Mouse (Mus musculus) thymus, postnatal 10 days (tissue): ENCODE measurements at regions not wholly inside any gene's neighbourhood (a gene's known extent, or its start where the extent isn't known, plus 50 kb on each side); places are given as distances from the start of the nearest gene placed in this dataset.

Experiments used
- DNase-seq, 2 experiments: peaks; one replicate each; pipeline ENCODE4 v3.0.0; 2021; ENCODE audit warnings: low spot score in 2 of 2

DNA sequence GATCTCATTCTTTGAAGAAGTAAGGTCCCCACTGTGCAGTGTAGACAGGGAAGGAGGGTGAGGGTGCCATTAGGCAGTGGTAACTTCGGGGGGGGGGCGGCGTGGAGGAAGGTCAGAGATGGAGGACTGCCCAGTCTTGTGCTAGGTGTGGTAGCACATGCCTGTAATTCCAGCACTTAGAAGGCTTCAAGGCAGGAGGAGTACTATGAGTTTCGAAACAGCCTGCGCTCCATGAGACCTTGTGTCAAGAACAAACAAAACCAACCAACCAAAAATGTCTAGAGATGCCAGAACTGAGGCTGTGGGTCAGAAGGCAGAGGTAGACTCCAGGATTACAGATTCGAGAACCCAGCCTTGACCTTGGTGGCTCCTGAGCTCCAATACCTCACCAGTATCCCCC lies 130.8 kb downstream of the Pja1 start:
- DNase-seq, result no peak

DNA sequence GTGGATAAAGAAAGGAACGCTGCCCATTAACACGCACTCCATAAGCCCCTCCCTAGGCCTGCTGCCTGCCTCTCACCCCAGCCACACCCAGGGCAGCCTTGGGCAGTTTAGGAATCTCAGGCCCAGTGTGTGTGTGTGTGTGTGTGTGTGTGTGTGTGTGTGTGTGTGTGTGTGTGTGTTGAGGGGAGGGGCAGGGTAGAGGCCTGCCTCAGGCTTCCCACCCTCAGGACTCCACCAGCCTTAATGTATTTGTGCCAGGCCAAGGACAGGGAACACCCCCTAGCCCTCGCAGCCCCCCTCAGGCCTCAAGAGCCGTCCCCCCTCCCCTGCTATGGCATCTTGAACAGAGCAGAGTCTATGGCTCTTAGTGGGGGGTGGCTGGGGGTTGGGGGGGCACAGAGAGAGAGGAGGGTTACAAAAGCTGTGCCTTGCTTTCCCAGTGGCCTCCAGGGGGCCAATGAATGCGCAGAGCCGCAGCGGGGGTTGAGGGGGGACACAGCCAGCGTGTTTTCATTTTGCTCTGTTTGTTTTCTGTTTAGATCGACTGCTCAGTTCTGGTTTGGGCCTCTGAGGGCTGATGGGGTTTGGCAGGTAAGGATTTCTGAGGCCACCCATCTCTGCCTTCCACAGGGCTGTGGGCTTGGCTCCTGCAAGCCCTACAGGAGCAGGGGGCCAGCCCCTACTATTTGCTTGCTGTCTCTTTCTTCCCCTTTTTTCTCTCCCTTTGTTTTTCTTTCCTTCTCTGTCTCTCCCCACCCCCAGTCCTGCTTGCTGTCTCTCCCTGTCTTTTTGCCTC lies 131.8 kb downstream of the Pja1 start:
- DNase-seq, result no peak

DNA sequence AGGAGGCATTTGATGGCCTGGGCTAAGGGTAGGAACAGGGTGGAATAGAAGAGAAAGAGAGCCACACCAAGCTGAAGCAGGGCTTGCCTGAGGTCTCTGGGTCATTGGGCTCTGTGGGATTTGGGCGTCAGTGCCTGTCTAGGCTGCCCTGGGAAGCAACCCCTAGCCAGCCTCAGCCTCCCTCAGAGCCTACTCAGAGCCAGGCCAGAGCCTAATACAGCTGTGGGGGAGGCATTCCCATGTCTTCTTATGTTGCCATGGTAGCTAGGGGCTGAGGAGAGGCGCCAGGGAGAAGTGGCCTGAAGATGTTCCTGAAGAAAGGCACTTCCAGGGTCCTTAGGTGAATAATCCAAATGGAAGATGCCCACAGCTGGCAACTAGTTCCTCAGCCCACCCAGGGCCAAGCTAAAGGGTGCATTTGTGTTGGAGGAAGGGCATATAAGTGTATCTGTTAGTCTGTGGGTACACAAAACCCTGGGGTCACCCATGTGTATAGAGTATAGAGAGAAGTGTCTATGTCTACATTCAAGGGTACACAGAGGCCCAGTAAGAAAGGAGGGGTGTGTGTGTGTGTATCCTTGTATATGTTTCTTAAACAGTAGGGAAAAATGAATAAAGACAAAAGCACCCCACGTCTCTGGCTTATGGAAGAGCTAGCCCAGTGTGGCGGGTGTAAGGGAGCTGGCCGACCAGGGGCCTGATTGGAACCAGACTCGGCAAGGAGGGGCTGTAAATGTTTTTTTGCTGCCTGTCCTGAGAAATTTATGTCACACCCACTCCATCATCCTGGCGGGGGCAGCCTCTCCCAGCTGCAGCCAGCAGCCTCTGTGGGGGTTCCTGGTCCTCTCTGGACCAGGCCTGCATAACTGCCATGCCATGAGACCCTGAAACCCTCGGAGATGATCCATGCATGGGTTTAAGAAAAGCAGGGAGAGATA lies 134.2 kb downstream of the Pja1 start:
- DNase-seq, result no peak

DNA sequence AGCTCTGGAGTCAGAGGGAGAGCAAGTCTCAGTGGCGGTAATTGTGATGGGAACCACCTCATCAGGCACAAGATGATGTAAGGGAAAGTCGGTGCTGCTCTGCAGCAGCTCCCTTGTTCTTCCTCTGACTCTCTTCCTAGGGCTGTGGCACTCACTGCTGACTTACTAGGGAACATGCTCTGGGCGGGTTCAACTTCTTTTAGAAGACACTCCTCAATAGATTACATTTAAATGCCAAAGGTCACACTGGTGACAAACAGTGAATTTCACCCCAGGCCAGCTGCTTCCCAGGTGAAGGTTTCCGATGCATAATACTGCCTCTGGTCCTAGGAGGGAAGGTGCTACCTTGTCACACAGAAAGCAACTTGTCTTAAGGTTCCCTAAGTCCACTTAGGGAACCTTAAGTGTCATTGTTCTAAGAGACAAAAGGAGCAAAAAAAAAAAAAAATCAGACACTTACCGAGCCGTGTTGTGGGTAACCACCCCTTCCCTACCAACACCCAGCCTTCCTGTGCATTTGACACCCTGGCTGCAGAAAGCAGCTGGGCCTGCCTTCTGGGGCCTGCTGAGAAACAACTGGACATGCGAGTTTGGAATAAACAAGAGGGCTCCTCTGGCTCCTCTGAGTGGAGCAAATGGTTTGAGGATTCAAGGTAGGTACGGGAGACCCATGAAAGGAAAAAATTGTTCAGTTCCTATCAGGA lies 135.0 kb downstream of the Pja1 start:
- no peak for DNase-seq

DNA sequence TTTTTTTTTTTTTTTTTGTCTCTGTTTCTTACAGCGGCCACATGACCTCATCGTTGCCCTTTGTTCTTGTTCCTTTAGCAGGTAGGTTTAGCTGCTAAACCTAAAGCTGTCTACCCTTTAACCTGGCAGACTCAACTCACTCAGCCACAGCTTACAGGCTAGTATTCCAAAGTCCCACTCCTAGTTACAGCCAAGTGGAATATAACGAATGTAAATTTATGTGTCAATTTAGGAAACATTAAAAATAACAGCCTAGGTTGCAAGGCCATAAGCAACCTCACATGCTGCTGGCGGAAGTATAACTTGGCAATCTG lies 138.7 kb downstream of the Pja1 start:
- DNase-seq, result no peak

DNA sequence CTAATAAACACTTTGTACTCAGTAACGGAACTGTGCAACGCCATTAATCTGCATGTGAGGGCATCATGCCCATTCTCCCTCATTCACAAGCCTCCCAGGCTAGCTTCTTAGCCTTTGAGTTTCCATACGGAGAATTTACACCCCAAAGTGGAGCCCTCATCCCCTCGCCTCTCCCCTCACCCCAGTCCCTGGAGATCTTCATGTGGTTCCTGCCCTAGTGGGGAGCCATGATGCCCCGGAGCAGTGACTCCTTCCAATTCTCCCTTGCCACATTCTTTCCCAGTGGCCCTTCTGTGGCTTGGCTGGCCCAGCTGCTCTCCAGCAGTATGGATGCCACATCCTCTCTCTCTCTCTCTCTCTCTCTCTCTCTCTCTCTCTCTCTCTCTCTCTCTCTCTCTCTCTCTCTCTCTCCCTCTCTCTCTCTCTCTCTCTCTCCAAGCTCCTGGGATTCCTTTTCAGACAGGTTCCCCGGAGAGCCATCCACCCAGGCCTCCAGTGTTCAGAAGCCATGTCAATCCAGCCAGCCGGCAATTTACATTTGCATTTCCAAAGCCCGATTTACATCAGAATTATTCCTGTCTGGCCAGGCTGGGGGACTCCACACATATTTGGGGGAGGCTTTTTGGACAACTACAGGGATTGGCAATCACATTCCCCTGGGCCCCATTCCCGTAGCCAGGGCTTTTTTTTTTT lies 139.2 kb downstream of the Pja1 start:
- no peak for DNase-seq

DNA sequence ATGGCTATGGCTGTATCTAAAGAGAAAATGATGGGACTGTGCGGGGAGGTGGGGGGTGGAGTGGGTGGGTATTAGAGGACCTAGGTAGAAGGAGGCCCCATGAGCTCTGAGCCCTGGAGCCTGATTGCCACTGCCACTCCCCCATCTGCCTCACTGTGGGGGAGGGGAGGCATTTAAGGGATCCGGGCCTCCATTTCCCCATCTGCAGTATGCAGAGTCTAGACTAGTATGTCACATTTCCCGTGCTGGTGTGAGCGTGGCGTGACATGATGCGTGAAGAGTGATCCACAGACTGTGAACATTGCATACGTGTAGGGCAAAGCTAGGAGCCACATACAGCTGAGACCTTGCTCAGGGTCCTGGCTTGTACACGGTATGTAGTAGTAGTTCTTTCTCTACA lies 140.7 kb downstream of the Pja1 start:
- DNase-seq, result no peak

DNA sequence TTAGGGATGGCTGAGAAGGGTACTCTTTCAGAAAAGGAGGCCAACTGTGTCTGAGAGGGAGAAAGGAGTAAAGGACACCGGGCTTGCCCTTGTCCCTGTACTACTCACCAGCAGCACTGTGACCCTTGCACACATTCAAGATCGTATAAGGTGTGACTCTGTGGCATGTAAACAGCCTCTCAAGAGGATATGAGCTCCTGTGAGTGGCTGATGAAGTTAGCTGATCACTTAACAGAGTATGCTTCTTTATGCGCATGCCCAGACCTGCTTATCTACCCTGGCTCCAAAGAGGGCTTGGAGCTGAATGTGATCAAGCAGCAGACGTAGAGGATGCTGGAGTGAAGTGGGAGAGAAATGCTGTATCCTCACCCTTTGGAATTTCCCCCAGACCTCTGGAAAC lies 142.5 kb downstream of the Pja1 start:
- no peak for DNase-seq

DNA sequence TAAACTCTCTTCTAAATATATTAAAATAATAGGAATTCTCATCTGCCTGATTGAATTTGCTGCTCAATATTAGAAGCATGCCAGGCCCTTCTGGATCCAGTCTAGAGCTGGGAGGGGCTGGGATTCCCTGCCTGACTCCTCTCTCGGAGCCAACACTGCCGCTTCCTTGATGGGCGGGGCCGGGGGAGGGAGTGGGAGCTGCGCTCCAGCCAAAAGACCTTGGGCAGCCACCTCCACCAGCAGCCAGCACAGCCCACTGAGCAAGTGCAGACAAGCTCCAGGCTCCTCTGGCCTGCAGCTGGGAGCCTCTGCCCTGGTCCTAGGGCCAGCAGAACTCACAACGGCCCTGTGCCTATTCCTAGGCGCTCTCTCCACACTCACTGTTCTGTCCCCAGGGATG lies 144.9 kb downstream of the Pja1 start:
- no peak for DNase-seq

DNA sequence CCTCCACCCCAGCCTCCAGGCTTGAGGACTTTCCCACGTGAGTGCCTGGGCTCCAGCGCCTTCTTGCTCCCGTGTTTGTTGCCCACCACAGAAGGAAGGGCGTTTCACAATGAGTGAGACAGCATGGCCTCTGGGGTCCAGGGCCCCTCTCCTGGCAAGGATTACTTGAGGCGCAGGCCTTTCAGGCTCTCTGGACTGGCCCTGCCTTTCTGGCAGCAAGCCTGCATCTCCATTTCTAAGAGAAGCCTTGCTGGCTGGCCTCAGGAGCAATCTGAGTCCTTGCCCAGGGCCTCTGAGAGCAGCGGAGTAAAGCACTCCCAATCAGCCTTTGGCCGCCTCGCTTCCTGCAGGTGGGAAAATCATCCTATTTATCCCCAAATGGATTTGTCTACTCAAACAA lies 145.6 kb downstream of the Pja1 start:
- DNase-seq, result no peak

DNA sequence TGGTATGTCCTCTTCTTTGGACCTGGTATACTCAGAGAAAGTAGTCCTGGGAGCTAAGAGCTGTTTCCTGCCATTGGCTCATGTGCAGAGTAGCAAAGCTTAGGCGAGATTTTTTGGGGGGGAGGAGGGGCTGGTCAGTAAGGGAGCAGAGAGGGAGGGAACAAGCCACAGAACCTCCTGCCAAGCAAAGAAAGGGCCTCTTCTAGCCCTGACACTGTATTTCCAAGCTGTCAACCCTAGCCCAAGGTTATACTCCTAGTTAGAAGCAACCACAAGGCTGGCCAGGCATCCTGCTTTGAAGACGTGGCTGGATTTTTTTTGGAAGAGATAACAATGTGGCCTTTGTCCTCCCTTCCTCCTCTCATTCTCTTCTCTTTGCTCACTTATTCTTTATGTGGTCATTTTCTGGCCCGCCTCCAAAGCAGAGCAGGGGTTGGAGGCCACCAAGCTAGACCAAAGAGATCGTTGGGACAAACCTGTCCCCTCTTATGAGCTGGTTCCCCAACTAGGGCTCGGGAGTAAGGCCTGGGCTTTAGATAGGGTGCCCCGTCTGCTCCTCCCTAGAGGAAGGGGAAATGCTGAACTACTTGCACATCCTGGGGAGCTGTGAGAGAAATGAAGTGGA lies 146.4 kb downstream of the Pja1 start:
- no peak for DNase-seq

DNA sequence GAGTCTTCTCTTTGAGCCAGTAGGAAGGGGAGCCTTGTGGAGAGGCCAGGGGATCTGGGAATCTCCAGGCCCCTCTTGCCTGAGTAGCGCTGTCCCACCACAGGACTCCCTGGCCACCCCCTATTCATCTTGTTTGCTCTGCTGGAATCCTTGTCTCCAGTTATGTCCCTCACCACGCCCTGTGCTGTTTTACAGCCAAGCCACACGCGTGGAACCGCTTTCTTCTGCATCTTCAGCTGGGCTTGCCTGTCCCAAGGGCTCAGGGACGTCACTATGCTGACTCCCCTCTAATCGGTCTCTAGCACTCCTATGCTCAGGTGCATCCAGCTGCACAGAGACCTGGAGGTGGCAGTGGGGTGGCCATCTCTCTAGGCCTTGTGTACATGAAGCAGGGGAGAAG lies 151.3 kb downstream of the Pja1 start:
- DNase-seq, result no peak

DNA sequence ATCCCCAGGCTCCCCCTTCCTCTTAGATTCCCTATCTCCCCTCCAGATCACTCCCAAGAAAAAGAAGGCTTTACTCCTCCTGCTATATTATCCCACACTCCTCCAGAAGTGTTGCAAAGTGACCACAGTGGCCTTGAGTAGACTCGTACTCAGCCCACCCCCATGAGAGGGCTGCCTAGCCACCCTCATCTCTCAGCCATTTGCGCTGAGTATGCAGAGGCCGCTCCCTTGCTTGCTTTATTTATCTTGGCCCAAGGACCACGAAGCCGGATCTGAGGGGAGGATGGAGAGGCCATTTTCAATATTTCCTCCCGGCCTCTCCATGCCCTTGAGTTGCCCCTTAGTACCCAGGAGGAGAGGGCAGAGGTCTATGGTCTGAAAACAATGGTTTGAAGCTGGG lies 151.9 kb downstream of the Pja1 start:
- no peak for DNase-seq

DNA sequence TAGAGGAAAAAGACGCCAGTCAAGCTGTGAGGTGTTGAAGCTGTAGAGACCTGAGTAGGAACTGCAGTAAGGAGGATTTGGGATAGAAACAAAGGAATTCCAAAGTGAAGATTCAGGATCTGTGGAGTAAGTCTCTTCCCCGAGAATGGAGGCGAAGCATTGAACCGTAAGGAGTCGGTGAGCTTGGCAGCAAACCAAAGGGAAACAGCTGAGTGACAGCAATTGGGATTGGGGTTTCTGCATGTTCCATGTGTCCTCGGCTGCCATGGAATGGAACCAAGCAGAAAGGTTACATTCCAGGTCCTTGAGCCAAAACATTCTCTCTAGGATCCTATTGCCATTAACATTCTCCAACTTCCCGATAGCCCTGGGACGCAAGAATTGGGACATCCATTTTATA lies 152.9 kb downstream of the Pja1 start:
- no peak for DNase-seq

DNA sequence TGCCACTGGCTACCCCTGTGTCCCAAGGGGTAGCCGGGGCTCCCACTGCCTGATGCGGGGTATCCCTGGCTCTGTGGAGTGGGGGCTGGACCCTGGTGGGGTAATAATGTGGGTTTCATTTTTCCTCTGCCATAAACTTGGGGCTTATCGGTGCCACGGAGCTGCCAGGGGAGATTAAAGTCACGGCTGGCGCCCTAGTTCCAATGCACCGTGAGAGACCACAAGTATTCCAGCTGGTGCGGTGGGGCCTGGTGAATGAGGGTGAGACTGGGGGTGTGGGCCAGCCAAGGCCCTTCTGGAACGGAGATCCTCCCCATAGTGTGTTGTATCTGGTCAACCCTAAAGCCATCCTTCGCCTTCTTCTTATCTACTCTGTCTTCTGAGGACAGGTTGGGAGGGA lies 153.3 kb downstream of the Pja1 start:
- no peak for DNase-seq

DNA sequence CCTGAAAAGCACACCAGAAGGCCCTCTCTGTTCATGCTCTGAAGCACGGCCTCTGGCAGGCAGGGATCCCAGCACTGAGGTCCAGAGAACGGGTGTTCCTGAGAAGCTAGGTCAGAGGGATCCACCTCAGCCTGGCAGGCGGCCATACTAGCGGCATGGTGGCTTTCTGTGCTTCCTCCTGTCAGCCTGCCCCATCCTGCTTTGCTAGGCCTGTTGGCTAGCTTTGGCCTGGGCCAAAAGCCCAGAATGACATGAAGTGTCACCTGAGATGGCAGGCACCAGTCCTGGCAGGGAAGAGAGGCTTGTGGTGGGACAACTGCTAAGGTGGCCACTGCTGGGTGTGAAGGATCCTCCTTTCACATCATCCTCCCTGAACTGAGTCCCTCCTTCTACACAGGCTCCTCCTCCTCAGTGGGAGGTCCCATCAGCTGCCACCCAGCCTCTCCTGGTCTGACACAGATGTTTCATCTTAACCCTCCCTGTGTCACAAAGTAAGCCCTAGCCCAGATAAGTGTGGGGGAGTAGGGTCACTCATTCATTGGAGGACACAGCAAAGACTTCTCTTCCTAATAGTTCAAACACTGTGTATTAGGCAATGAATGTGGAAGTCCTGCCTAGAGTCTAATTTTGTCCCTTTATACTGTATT lies 154.5 kb downstream of the Pja1 start:
- DNase-seq, result no peak

DNA sequence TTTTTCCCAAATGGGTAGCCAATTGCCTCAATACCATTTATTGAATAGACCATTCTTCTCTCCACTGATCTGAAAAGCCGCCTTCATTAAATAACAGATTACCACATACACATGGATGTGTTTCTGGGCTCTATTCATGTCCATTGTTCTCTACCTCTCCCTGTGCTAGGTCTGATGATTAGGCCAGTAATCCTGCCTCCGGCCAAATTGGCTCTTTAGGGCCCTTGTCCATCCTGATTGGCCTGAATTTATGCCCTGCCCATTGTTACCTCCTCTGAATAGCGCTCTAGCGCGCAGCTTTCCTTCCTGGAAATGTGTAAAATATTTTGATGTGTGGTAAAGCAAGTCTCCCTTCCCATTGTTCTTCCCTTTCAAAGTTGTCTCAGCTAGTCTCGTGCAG lies 163.2 kb downstream of the Efnb1 start:
- no peak for DNase-seq

DNA sequence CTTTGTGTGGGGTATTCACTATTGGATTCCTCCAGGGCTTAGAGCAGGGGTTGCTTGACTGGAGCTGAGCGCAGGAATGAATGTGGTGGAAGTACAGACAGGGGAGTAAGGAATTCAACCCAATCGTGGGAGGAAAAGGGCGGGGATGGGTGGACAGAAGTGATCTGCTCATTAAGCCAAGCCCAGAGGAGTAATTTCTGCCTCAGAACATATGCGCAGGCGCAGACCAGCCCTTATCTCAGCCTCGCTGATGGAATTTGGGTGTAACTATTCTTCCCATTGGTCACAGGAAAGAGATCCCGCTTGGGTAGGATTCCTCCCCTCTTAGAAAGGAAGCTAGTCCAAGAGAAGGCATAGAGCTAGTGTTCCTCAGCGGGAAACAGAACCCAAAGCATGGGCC lies 158.8 kb downstream of the Efnb1 start:
- no peak for DNase-seq

DNA sequence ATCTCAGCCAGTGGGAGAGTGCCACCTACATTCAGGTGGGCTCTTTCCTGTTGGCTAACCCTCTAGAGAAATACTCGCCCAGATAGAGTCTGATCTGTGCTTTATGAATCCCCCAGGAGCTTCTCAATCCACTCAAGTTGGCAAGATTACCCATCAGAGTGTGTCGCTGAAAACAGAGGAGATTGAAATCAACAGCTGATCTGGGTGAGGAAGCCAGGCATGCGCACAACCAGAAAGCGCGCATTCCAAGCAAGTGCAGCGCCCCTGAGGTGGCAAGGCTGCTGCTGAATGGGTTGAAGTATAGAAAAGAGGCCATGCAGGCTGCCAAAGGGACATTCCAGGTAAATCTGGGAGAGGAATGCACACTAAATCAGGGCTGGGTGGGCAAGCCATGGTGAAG lies 158.0 kb downstream of the Efnb1 start:
- no peak for DNase-seq

DNA sequence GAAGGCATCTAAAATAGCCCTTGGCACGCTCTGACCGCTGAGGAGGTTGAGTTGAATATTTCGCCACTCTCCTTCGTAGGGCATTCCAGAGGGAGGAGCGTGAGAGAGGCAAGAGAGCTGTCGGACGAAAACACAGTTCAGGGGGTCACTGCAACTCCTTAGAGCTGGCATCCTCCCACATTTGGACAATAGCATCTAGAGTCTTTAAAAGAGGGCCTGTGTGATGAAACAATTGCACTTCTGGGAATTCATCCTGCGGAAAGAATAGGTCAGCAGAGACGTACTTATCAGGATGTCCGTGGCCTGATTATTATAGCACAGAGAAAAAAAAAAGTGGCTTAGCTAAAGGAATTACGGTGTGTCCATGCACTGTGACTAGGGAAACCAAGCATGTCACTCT lies 156.8 kb downstream of the Efnb1 start:
- no peak for DNase-seq

DNA sequence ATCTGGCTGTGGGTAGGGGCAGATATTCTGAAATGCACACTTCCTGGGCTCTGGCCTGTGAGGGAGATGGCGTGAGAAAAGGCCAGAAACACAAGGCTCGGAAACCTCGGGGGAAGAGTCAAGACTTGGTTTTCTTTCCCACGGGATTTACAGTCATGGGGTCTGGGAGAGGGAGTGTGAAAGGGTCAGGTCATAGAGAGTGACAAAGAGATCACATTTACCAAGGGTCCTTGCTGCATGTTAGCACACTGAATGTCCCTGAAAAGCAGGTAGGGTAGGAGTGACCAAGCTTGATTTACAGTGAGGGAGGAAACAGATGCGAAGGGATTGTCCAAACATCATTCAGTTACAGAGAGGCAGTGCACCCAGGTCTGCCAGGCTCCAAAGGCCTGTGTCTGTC lies 156.0 kb downstream of the Efnb1 start:
- no peak for DNase-seq
